Mouse (Mus musculus) embryonic facial prominence, embryonic 14.5 days (tissue): ENCODE data around the gene Smyd4. TPM values are rescaled to one million over a fixed set of nuclear protein-coding genes. Genes with fewer than 3 reads are reported as not detected.

Source experiments
- ATAC-seq: fragments of 200-750 bp; cut with Nextera tagmentation; 2 replicates; pipeline ENCODE4 v1.8.0; 2017; ENCODE audit warnings: low read depth, moderate number of reproducible peaks, moderate TSS enrichment
- DNase-seq: peaks from one replicate; pipeline ENCODE4 v3.0.0-alpha.2; 2015; ENCODE audit warnings: low spot score
- H3K27ac ChIP-seq: fragments of 300-500 bp; sonication (generic); replicated peaks from 2 replicates; pipeline ENCODE4 v1.5.1; 2014; ENCODE audit warnings: low read depth, mild to moderate bottlenecking, low read length, moderate library complexity
- H3K27me3 ChIP-seq: fragments of 300-500 bp; sonication (generic); replicated peaks from 2 replicates; pipeline ENCODE4 v1.6.1; 2014; ENCODE audit warnings: low read length; ENCODE audit not compliant: control insufficient read depth, insufficient read depth
- H3K36me3 ChIP-seq: fragments of 300-500 bp; sonication (generic); 2 replicates; pipeline ENCODE4 v1.6.1; 2014; ENCODE audit warnings: low read length, mixed read lengths; ENCODE audit not compliant: control insufficient read depth, insufficient read depth
- H3K4me1 ChIP-seq: fragments of 300-500 bp; sonication (generic); 2 replicates; pipeline ENCODE4 v1.6.1; 2014; ENCODE audit warnings: antibody characterized with exemption, low read length; ENCODE audit not compliant: control insufficient read depth, insufficient read depth
- H3K4me2 ChIP-seq: fragments of 300-500 bp; sonication (generic); 2 replicates; pipeline ENCODE4 v1.6.1; 2014; ENCODE audit warnings: low read depth, mild to moderate bottlenecking, low read length, moderate library complexity, mixed read lengths
- H3K4me3 ChIP-seq: fragments of 300-500 bp; sonication (generic); 2 replicates; pipeline ENCODE4 v1.5.1; 2014; ENCODE audit warnings: low read depth, mild to moderate bottlenecking, low read length
- H3K9ac ChIP-seq: fragments of 300-500 bp; sonication (generic); 2 replicates; pipeline ENCODE4 v1.6.1; 2014; ENCODE audit warnings: low read depth, mild to moderate bottlenecking, low read length, moderate library complexity, mixed read lengths
- H3K9me3 ChIP-seq: fragments of 300-500 bp; sonication (generic); 2 replicates; pipeline ENCODE4 v1.6.1; 2016; ENCODE audit warnings: low read length; ENCODE audit not compliant: control insufficient read depth
- WGBS: fragments of 180-500 bp; shearing (Covaris S2); extraction: QIAGEN DNeasy Blood & Tissue Kit; methylation state at CpG from one replicate; pipeline ENCODE4 v1.1.7; 2014; 5-methylcytosine and 5-hydroxymethylcytosine counted together
- polyA plus RNA-seq: library from polyadenylated mRNA; unstranded; fragments of >200 nt; fragmentation: Nextera tagmentation; extraction: Ambion mirVana; gene quantifications from 2 replicates; pipeline ENCODE4 v1.2.1, GENCODE M21; 2014

The Smyd4 gene
- polyA plus RNA-seq, 1 experiment from 2014 or later = 7.8 TPM

- no peak overlapping the region for H3K27ac ChIP-seq
- no peaks in the 10 kb centered on the region for H3K27me3 ChIP-seq
- peaks cover 45% of the 10 kb centered on the region for H3K36me3 ChIP-seq
- no peaks in the 10 kb centered on the region for H3K9me3 ChIP-seq
- no peak overlapping the region for H3K4me3 ChIP-seq
- H3K9ac ChIP-seq = no peak overlapping the region
- DNase-seq = no peak
- no peak overlapping the region for H3K4me2 ChIP-seq
- H3K4me1 ChIP-seq = no peaks in the 10 kb centered on the region
- ATAC-seq = no peak
- WGBS = 74% methylated on average over 14 of the region's 14 CpGs
These were observed 29.6 kb upstream of the Smyd4 start for GRCm38 (mm10) chr11:75318351-75319221.

GRCm38 (mm10) chr11:75319246-75319645 is 29.0 kb upstream of the Smyd4 start:
- H3K27ac ChIP-seq = no peak overlapping the region
- ATAC-seq (no peak), DNase-seq (no peak)
- no peaks in the 10 kb centered on the region for H3K4me1 ChIP-seq
- H3K27me3 ChIP-seq = no peaks in the 10 kb centered on the region
- no peak overlapping the region for H3K4me3 ChIP-seq
- no peaks in the 10 kb centered on the region for H3K9me3 ChIP-seq
- peaks cover 39% of the 10 kb centered on the region for H3K36me3 ChIP-seq
- H3K9ac ChIP-seq = no peak overlapping the region
- no peak overlapping the region for H3K4me2 ChIP-seq
- WGBS = 78% methylated on average over 5 of the region's 5 CpGs

- Histone ChIP-seq H3K4me2 (no peak overlapping the region), H3K27me3 (no peaks in the 10 kb centered on the region), H3K9ac (no peak overlapping the region), H3K27ac (peak overlapping the region; percentile 41; the same call in 1 of the 2 replicates), H3K9me3 (no peaks in the 10 kb centered on the region), H3K4me3 (no peak overlapping the region), H3K36me3 (peaks cover 10% of the 10 kb centered on the region), H3K4me1 (no peaks in the 10 kb centered on the region)
- WGBS = 63% methylated on average over 8 of the region's 8 CpGs
- no peak for ATAC-seq
- DNase-seq = no peak
These were observed 24.9 kb upstream of the Smyd4 start for GRCm38 (mm10) chr11:75323326-75323737.

- ATAC-seq (no peak), DNase-seq (no peak)
- H3K27ac ChIP-seq = no peak overlapping the region
- no peak overlapping the region for H3K4me3 ChIP-seq
- H3K4me1 ChIP-seq = no peaks in the 10 kb centered on the region
- peaks cover 7% of the 10 kb centered on the region for H3K36me3 ChIP-seq
- no peak overlapping the region for H3K4me2 ChIP-seq
- H3K9ac ChIP-seq = no peak overlapping the region
- no peaks in the 10 kb centered on the region for H3K27me3 ChIP-seq
- WGBS = 91% methylated on average over 2 of the region's 2 CpGs
- no peaks in the 10 kb centered on the region for H3K9me3 ChIP-seq
These were observed 23.8 kb upstream of the Smyd4 start for GRCm38 (mm10) chr11:75324433-75324832.

GRCm38 (mm10) chr11:75325116-75325968 is 22.9 kb upstream of the Smyd4 start:
- DNase-seq (no peak), ATAC-seq (no peak)
- no peak overlapping the region for H3K4me2 ChIP-seq
- no peaks in the 10 kb centered on the region for H3K27me3 ChIP-seq
- no peak overlapping the region for H3K4me3 ChIP-seq
- H3K4me1 ChIP-seq = no peaks in the 10 kb centered on the region
- no peak overlapping the region for H3K27ac ChIP-seq
- H3K9ac ChIP-seq = no peak overlapping the region
- peaks cover 16% of the 10 kb centered on the region for H3K36me3 ChIP-seq
- no peaks in the 10 kb centered on the region for H3K9me3 ChIP-seq
- WGBS = 72% methylated on average over 16 of the region's 16 CpGs

- DNase-seq (no peak), ATAC-seq (no peak)
- Histone ChIP-seq H3K9ac (no peak overlapping the region), H3K4me3 (no peak overlapping the region), H3K9me3 (no peaks in the 10 kb centered on the region), H3K27ac (no peak overlapping the region), H3K4me1 (no peaks in the 10 kb centered on the region), H3K4me2 (no peak overlapping the region), H3K36me3 (peaks cover 22% of the 10 kb centered on the region), H3K27me3 (no peaks in the 10 kb centered on the region)
- 82% methylated on average over 7 of the region's 7 CpGs for WGBS
These were observed 22.3 kb upstream of the Smyd4 start for GRCm38 (mm10) chr11:75325969-75326311.

GRCm38 (mm10) chr11:75336676-75337075 is 11.6 kb upstream of the Smyd4 start:
- ATAC-seq = no peak
- Histone ChIP-seq H3K4me3 (no peak overlapping the region), H3K27ac (no peak overlapping the region), H3K9me3 (no peaks in the 10 kb centered on the region), H3K4me1 (no peaks in the 10 kb centered on the region), H3K4me2 (no peak overlapping the region), H3K27me3 (no peaks in the 10 kb centered on the region), H3K9ac (no peak overlapping the region), H3K36me3 (peaks cover 69% of the 10 kb centered on the region)
- no peak for DNase-seq
- WGBS = 71% methylated on average over 8 of the region's 8 CpGs

- WGBS = 97% methylated on average over 7 of the region's 7 CpGs
- no peaks in the 10 kb centered on the region for H3K9me3 ChIP-seq
- no peaks in the 10 kb centered on the region for H3K27me3 ChIP-seq
- H3K9ac ChIP-seq = no peak overlapping the region
- peaks cover 73% of the 10 kb centered on the region for H3K36me3 ChIP-seq
- H3K4me2 ChIP-seq = no peak overlapping the region
- ATAC-seq = no peak
- DNase-seq = no peak
- H3K4me1 ChIP-seq = no peaks in the 10 kb centered on the region
- no peak overlapping the region for H3K27ac ChIP-seq
- no peak overlapping the region for H3K4me3 ChIP-seq
These were observed 11.0 kb upstream of the Smyd4 start for GRCm38 (mm10) chr11:75337246-75337645.
